Mouse (Mus musculus) lung, adult 10 weeks (tissue): ENCODE measurements around the gene 1700019N19Rik. TPM values are rescaled to one million over a fixed set of nuclear protein-coding genes. Genes with fewer than 3 reads are reported as not detected.

Source experiments
- polyA plus RNA-seq: library from polyadenylated mRNA; stranded (reverse); fragments of 350-450 nt; fragmentation: Illumina TruSeq; extraction: RNeasy Lipid Tissue Mini Kit (QIAGEN cat#74804); gene quantifications from one replicate; pipeline ENCODE4 v1.2.3, GENCODE M21; 2014; ENCODE audit warnings: low read depth, low replicate concordance; ENCODE audit not compliant: insufficient read depth

The 1700019N19Rik gene
- not detected for polyA plus RNA-seq

GRCm38 (mm10) chr19:58794284-58794683 is at the start of gene 1700019N19Rik:
Gene 1700019N19Rik, minus strand, starts transcription at chr19:58794461.

GRCm38 (mm10) chr19:58759423-58759822 is 34.8 kb downstream of the 1700019N19Rik start, which contains the start of gene Pnliprp2:
Gene Pnliprp2, plus strand, starts transcription at chr19:58759719.

Other genes with a start within 250 kb of the 1700019N19Rik start
- gene Pnlip, start 142.0 kb downstream of the 1700019N19Rik start, polyA plus RNA-seq = not detected
- 0.71 TPM for gene Pnliprp1, start 65.6 kb downstream of the 1700019N19Rik start, polyA plus RNA-seq
- not detected for gene Pnliprp2, start 34.7 kb downstream of the 1700019N19Rik start, polyA plus RNA-seq
- gene Eno4, start 149.0 kb upstream of the 1700019N19Rik start, polyA plus RNA-seq = 5.8 TPM
- 5.1 TPM for gene Hspa12a, start 149.2 kb upstream of the 1700019N19Rik start, polyA plus RNA-seq